Mouse (Mus musculus): ENCODE measurements around the gene Lamc1. TPM values are rescaled to one million over a fixed set of nuclear protein-coding genes. Genes with fewer than 3 reads are reported as not detected.
"Not testable (repeated sequence)": the region's sequence is repeated elsewhere in the genome, so short reads cannot be mapped to it uniquely, and the experiment has no call there.

The Lamc1 gene
- polyA plus RNA-seq, 1 experiment = 190 TPM

DNA sequence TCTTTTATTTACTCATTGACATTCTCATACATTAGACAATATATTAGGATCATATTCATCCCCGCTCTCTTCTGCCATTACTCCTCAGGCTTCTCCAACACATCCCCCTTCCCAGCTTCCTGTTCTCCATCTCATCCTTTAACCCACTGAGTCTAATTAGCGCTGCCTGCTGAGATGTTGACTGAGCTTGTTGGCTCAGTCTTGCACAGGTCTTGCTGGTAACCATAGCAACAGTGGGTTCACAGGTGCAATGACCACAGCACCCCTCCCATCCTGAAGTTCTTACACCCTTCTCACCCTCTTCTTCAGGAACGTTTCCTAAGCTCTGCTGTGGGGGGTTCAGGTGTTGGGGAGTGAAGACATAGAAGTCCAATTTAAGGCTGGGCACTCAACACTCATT, 28.0 kb upstream of the Lamc1 start:
- TF ChIP-seq CTCF (IDR thresholded peaks at IDR 0.05; ENCODE audit: borderline replicate concordance, insufficient read depth, low read length) = no peak
- no peak for TF ChIP-seq POLR2A (IDR thresholded peaks at IDR 0.05; ENCODE audit: low read depth, low read length)
- no peak overlapping the region for H3K27ac ChIP-seq (ENCODE audit: insufficient read depth, low read length)
- H3K4me1 ChIP-seq (ENCODE audit: control insufficient read depth, insufficient read depth, low read length) = no peaks in the 10 kb centered on the region
- no peak overlapping the region for H3K4me3 ChIP-seq (ENCODE audit: insufficient read depth, low read length)

DNA sequence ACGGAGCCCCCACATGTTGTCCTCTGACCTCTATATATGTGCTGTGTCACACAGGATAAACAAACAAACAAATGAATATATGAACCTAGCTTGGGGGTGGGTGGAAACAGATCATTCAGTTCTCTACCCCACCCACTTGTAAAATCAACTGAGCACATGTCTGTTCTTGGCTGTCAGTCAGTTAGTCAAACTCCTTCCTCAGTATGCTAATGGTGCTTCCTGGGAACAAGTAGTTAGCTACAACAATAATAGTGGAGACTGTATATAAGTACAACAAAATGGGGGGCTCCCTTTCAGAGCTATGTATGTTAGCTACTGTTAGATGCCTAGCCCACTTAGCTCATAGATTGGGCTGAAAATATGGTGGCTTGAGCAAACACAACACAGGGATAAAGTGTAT, 24.6 kb upstream of the Lamc1 start:
- Histone ChIP-seq H3K4me1 (ENCODE audit: control insufficient read depth, insufficient read depth, low read length) (no peaks in the 10 kb centered on the region), H3K4me3 (ENCODE audit: insufficient read depth, low read length) (no peak overlapping the region), H3K27ac (ENCODE audit: insufficient read depth, low read length) (no peak overlapping the region)
- TF ChIP-seq POLR2A (IDR thresholded peaks at IDR 0.05; ENCODE audit: low read depth, low read length) = no peak
- no peak for TF ChIP-seq CTCF (IDR thresholded peaks at IDR 0.05; ENCODE audit: borderline replicate concordance, insufficient read depth, low read length)

DNA sequence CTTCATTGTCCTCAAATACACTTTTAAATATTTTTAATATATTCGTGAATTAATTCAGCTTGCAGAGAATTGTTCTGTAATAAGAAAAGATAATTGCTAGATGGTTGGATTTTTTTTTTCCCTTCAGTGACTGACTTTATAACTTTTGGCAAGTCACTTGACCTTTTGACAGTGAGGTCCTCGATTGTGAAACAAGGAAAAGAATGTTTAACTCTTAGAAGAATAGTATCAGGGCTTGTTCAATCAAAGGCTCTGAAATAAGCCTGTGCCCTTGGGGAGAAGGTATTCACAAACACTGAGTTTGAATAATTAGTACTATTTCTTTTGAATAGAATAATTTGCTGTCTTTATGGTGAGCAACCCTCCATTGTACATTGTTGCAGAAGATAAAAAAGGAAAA, 21.9 kb upstream of the Lamc1 start:
- peaks cover 7% of the 10 kb centered on the region; the same call in 1 of the 2 replicates for H3K4me1 ChIP-seq (ENCODE audit: control insufficient read depth, insufficient read depth, low read length)
- TF ChIP-seq POLR2A (IDR thresholded peaks at IDR 0.05; ENCODE audit: low read depth, low read length) (no peak), CTCF (IDR thresholded peaks at IDR 0.05; ENCODE audit: borderline replicate concordance, insufficient read depth, low read length) (no peak)
- no peak overlapping the region for H3K4me3 ChIP-seq (ENCODE audit: insufficient read depth, low read length)
- no peak overlapping the region for H3K27ac ChIP-seq (ENCODE audit: insufficient read depth, low read length)

DNA sequence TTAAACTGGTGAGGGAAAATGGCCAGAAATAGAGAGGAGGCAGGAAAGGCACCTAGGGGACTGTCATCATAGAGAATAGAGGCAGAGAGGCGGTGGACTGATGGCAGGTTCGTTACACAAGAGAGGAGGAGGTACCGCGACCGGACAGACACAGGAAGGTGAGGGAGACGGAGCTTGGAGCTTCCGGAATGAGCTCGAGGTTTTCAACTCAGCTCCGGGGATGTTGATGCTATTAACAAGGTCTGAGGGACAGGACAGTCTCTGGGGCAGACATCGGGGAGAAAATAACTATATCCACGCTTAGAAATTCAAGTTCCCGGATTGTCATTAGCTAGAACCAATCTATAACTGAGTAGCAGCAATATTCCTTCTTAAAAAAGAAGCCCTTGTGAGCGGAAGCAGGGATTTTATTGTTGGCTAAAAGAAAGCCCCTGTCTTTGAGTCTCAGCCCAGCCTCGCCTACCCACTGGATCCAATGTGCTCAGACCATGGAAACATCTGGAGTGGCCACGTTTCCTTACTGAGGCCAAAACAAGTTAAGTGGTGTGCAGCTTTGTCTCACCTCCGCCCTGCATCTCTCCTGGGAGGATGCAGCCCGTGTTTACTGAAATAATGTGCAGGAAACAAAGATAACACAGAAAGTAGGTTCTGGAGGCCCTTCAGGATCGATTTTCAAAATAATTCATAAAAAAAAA, 21.3 kb upstream of the Lamc1 start:
- H3K4me3 ChIP-seq (ENCODE audit: insufficient read depth, low read length) = no peak overlapping the region
- no peak overlapping the region for H3K27ac ChIP-seq (ENCODE audit: insufficient read depth, low read length)
- peaks cover 7% of the 10 kb centered on the region; the same call in 1 of the 2 replicates for H3K4me1 ChIP-seq (ENCODE audit: control insufficient read depth, insufficient read depth, low read length)
- TF ChIP-seq CTCF (IDR thresholded peaks at IDR 0.05; ENCODE audit: borderline replicate concordance, insufficient read depth, low read length) (no peak), POLR2A (IDR thresholded peaks at IDR 0.05; ENCODE audit: low read depth, low read length) (no peak)

DNA sequence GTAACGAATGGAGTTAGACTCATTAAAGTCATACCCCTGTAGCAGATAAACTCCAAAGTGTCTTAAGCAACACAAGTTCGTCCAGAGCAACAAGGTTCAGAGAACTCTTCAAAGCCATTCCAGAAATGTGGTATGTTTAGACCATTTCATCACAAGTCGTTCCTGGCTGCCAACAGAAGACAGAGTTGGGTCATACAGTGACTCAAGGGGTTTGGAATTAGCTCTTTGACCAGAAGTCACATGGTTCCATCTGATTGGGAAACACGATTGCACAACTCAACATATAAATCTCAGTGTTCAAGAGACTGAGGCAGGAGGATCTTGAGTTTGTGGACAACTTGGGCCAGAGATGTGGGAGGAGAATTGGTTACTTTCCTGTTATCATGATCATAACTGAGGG, 18.4 kb upstream of the Lamc1 start:
- TF ChIP-seq CTCF (IDR thresholded peaks at IDR 0.05; ENCODE audit: borderline replicate concordance, insufficient read depth, low read length) = no peak
- TF ChIP-seq POLR2A (IDR thresholded peaks at IDR 0.05; ENCODE audit: low read depth, low read length) = no peak
- H3K4me1 ChIP-seq (ENCODE audit: control insufficient read depth, insufficient read depth, low read length) = peaks cover 7% of the 10 kb centered on the region; the same call in 1 of the 2 replicates
- H3K4me3 ChIP-seq (ENCODE audit: insufficient read depth, low read length) = no peak overlapping the region
- peak overlapping the region; percentile 37; the same call in 1 of the 2 replicates for H3K27ac ChIP-seq (ENCODE audit: insufficient read depth, low read length)

DNA sequence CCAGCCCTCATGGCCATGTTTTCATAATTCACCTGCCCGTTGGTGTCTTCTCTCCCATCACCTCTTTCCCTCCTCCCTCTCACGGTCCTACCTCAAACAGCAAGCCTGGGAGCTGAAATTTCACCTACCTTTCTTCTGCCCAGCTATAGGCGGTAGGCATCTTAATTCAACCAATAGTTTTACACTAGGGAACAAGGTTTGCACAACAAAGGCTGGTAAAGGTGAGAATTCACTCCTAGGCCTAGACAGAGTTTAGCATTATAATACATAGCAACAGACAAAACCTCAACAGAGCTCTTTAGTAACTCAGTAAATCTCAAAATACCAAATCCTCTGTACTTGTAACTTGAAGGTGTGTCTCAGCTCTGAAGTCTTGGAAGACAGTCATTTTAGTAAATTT, 15.1 kb upstream of the Lamc1 start:
- Histone ChIP-seq H3K4me1 (ENCODE audit: control insufficient read depth, insufficient read depth, low read length) (peaks cover 7% of the 10 kb centered on the region; the same call in 1 of the 2 replicates), H3K4me3 (ENCODE audit: insufficient read depth, low read length) (no peak overlapping the region), H3K27ac (ENCODE audit: insufficient read depth, low read length) (no peak overlapping the region)
- TF ChIP-seq POLR2A (IDR thresholded peaks at IDR 0.05; ENCODE audit: low read depth, low read length) (no peak), CTCF (IDR thresholded peaks at IDR 0.05; ENCODE audit: borderline replicate concordance, insufficient read depth, low read length) (no peak)

DNA sequence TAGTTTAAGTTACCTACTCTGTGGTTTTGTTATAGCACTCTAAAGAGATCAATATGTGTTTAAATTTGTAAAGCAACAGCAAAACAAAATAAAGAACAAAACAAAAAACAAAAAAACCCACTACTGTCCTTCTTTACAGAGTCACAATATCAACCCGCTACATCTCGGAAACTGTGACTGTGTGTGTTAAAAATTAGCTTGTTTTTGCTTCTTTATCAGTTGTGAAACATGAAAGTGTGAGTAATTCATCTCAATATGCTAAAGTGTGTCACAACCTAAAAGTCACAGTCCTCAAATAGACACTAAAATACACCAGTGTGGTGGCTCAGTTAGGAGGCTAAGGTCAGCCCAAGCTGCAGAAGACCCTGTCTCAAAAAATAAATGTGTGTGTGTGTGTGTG, 14.5 kb upstream of the Lamc1 start:
- H3K4me3 ChIP-seq (ENCODE audit: insufficient read depth, low read length) = no peak overlapping the region
- peaks cover 7% of the 10 kb centered on the region; the same call in 1 of the 2 replicates for H3K4me1 ChIP-seq (ENCODE audit: control insufficient read depth, insufficient read depth, low read length)
- H3K27ac ChIP-seq (ENCODE audit: insufficient read depth, low read length) = no peak overlapping the region
- TF ChIP-seq POLR2A (IDR thresholded peaks at IDR 0.05; ENCODE audit: low read depth, low read length) (no peak), CTCF (IDR thresholded peaks at IDR 0.05; ENCODE audit: borderline replicate concordance, insufficient read depth, low read length) (no peak)

DNA sequence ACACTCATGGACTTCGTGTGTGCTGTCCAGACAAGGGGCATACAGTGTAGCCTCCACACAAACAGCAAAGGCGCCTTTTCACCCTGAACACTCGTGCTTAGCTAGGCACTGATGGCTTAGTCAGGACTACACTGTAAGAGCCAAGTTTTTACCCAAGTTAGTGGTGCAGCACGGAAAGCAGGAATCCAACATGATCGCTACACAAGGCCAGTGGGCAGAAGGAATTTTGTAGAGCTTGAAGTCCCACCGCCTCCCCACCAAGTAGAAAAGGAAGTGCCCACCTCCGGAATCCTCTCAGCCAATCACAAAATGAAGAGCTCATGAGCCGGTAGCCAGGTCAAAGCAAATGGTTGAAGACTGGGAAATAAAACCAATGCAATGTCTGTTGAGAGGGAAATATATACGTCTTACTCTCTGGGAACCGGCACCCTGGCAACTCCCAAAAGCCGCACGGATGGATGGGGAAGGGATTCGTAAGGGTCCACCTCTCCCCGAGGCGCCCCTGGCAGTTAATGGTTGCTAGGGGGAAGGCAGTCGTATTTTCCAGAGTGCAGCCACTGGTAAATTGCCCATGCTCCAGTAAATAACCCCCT, 13.2 kb upstream of the Lamc1 start:
- Histone ChIP-seq H3K4me1 (ENCODE audit: control insufficient read depth, insufficient read depth, low read length) (peaks cover 4% of the 10 kb centered on the region; the same call in 1 of the 2 replicates), H3K4me3 (ENCODE audit: insufficient read depth, low read length) (no peak overlapping the region), H3K27ac (ENCODE audit: insufficient read depth, low read length) (no peak overlapping the region)
- TF ChIP-seq CTCF (IDR thresholded peaks at IDR 0.05; ENCODE audit: borderline replicate concordance, insufficient read depth, low read length) (no peak), POLR2A (IDR thresholded peaks at IDR 0.05; ENCODE audit: low read depth, low read length) (no peak)

DNA sequence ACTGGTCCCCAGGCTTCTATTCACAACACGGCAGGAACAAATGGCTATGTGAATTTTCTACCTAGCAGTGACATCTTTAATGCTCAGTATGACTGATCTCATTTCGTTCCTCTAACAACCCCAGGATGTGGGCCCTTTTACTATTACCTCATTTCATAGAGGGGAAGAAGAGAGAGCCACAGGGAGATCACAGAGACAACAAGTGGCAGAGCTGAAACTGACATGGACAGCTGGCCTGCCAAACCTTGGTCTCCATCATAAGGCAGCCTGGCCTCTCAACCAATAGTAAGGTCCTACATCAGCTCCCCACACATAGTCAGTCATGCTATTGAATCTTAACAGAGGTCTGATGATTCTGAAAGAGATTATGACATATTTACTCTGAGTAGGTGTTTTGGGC, 12.4 kb upstream of the Lamc1 start:
- TF ChIP-seq CTCF (IDR thresholded peaks at IDR 0.05; ENCODE audit: borderline replicate concordance, insufficient read depth, low read length) (no peak), POLR2A (IDR thresholded peaks at IDR 0.05; ENCODE audit: low read depth, low read length) (no peak)

DNA sequence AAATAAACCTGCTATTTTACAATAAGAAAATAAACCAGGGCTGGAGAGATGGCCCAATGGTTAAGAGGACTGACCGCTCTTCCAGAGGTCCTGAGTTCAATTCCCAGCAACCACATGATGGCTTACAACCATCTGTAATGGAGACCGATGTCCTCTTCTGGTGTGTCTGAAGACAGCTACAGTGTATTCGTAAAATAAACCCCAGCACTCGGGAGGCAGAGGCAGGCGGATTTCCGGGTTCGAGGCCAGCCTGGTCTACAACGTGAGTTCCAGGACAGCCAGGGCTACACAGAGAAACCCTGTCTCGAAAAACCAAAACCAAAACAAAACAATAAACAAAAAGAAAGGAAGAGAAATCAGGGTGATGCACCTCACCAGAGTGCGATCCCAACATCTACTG, 2.9 kb upstream of the Lamc1 start:
- H3K27ac ChIP-seq (ENCODE audit: insufficient read depth, low read length); H3K4me3 ChIP-seq (ENCODE audit: insufficient read depth, low read length); H3K4me1 ChIP-seq (ENCODE audit: control insufficient read depth, insufficient read depth, low read length): not testable (repeated sequence)

More for the DNA sequence above, 12.4 kb upstream of the Lamc1 start:
- H3K4me3 ChIP-seq (ENCODE audit: insufficient read depth, low read length) = no peak overlapping the region
- H3K27ac ChIP-seq (ENCODE audit: insufficient read depth, low read length) = no peak overlapping the region
- no peaks in the 10 kb centered on the region for H3K4me1 ChIP-seq (ENCODE audit: control insufficient read depth, insufficient read depth, low read length)

Measured in embryonic fibroblast, embryonic 13.5 days (primary cell).